Mouse (Mus musculus): ENCODE measurements around the gene Uqcrh.

DNA sequence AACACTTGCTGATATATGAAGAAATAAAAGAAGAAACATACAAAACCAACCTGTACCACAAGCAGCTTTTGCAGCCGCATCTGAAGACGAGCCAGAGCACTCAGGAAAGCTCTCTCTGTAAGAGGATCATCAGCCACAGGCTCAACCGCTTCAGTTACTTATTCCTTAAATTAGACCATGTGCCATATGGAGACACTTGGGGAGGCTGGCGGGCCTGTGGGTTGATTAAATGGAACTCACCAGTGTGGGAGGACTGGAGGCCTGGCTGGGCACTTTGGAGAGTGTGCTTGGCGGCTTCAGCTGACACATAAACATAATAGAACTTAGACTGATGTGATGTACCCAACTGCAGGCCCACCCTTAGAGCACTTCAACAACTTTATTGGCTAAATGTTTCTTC is 41.5 kb downstream of the Uqcrh start:
- TF ChIP-seq CTCF (conservative IDR thresholded peaks at IDR 0.05; ENCODE audit: low read length) (no peak), POU5F1 (IDR thresholded peaks at IDR 0.05; ENCODE audit: borderline replicate concordance, low read length) (no peak)
